12 mouse cellular contexts compared by ENCODE assay signal in the genomic region with DNA sequence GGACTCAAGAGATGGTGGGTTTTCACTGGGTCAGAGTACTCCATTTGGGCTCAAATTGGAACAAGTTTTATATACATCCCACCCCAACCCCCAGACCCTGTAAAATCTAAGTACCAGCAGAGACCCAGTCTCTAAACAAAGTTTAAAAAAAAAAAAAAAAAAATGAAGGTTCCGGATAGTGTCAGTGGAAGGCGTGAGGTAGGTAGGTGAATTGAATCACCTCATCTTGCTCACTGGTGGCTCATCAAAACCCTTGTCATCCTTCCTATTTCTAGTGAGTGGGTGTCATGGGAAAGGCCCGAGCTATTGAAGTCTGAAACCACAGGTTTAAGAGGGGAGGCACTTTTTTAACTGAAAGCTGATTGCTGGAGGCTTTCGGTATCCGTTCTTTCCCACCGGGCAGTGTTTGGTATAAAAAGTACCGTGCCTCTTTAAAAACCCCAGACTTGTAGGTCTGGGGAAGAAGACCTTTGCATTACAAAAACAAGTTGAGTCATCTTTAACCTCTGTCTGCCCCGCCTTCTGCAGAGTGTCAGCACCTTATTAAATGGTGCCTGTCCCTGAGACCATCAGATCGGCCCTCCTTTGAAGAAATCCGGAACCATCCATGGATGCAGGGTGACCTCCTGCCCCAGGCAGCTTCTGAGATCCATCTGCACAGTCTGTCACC. TPM values are rescaled to one million over a fixed set of nuclear protein-coding genes. Genes with fewer than 3 reads are reported as not detected.
A peak's percentile ranks its signal among the peaks of the same experiment; 100 is the strongest.
DNase-seq lines count a peak whose midpoint lies in the region; ATAC-seq lines count a peak whose summit lies in the region.
"Had no signal": no experiment of that assay in that cellular context is flagged by ENCODE, and none has a peak within 500 bp of the region (broad histone marks: within the 10 kb centered on the region; RNA-seq: fewer than 3 reads in every experiment).

No protein-coding gene starts in this region.

- H3K27me3 ChIP-seq in forebrain, embryonic 10.5 days (ENCODE audit: poor library complexity, severe bottlenecking), result no peaks in the 10 kb centered on the region
- H3K27me3 ChIP-seq in forebrain, embryonic 16.5 days (replicated peaks; ENCODE audit: control insufficient read depth, insufficient read depth, low read length), result no peaks in the 10 kb centered on the region
- H3K27me3 ChIP-seq in midbrain, embryonic 13.5 days, result no peaks in the 10 kb centered on the region
- H3K27me3 ChIP-seq in midbrain, embryonic 14.5 days (ENCODE audit: control insufficient read depth, insufficient read depth, low read length), result no peaks in the 10 kb centered on the region
- no peaks in the 10 kb centered on the region for H3K27me3 ChIP-seq in embryonic facial prominence, embryonic 13.5 days

- no peak overlapping the region for H3K9ac ChIP-seq in forebrain, embryonic 16.5 days (replicated peaks; ENCODE audit: low read depth, low read length)
- 0 out of 2 replicates have a peak overlapping the region, but pooled peaks have one; percentile 28 for H3K9ac ChIP-seq in midbrain, embryonic 13.5 days (replicated peaks)
- no peak overlapping the region for H3K9ac ChIP-seq in midbrain, embryonic 14.5 days (replicated peaks; ENCODE audit: low read length)
- H3K9ac ChIP-seq in embryonic facial prominence, embryonic 13.5 days, result 0 out of 2 replicates have a peak overlapping the region, but pooled peaks have one; percentile 21

- no peak for DNase-seq in forebrain, embryonic 10.5 days (ENCODE audit: extremely low spot score, low spot score)
- no peak for DNase-seq in midbrain, embryonic 14.5 days
- peak; percentile 77 to 80 for DNase-seq in spleen, postnatal 36 days (ENCODE audit: low spot score in 2 of 2)
- DNase-seq in kidney, adult 8-10 months, result no peak
- DNase-seq in ovary, postnatal 14 days (ENCODE audit: low spot score), result no peak
- DNase-seq: cerebellum, postnatal 14 days; heart, postnatal 36 days had no signal

- H3K4me3 ChIP-seq in forebrain, embryonic 10.5 days, result peak overlapping the region; percentile 98
- no peak overlapping the region for H3K4me3 ChIP-seq in forebrain, embryonic 16.5 days (replicated peaks; ENCODE audit: low read length)
- H3K4me3 ChIP-seq in midbrain, embryonic 13.5 days (replicated peaks), result no peak overlapping the region
- H3K4me3 ChIP-seq in midbrain, embryonic 14.5 days (replicated peaks; ENCODE audit: low read depth, low read length), result no peak overlapping the region
- H3K4me3 ChIP-seq in embryonic facial prominence, embryonic 13.5 days, result no peak overlapping the region
- H3K4me3 ChIP-seq: left cerebral cortex, adult 2 months had no signal

- H3K36me3 ChIP-seq in forebrain, embryonic 10.5 days (replicated peaks), result peaks cover 32% of the 10 kb centered on the region
- no peaks in the 10 kb centered on the region for H3K36me3 ChIP-seq in forebrain, embryonic 16.5 days (ENCODE audit: control insufficient read depth, insufficient read depth)
- H3K36me3 ChIP-seq in midbrain, embryonic 13.5 days, result peaks cover 13% of the 10 kb centered on the region
- H3K36me3 ChIP-seq in midbrain, embryonic 14.5 days (ENCODE audit: control insufficient read depth, insufficient read depth, low read length), result peaks cover 11% of the 10 kb centered on the region
- peaks cover 14% of the 10 kb centered on the region for H3K36me3 ChIP-seq in embryonic facial prominence, embryonic 13.5 days

- ATAC-seq in forebrain, embryonic 16.5 days, result no peak
- no peak for ATAC-seq in midbrain, embryonic 13.5 days
- no peak for ATAC-seq in midbrain, embryonic 14.5 days (ENCODE audit: low FRiP score, low TSS enrichment)
- no peak for ATAC-seq in embryonic facial prominence, embryonic 13.5 days (ENCODE audit: insufficient number of reproducible peaks, insufficient read depth, low FRiP score, low TSS enrichment, low read depth)

- no peaks in the 10 kb centered on the region for H3K9me3 ChIP-seq in forebrain, embryonic 10.5 days
- no peaks in the 10 kb centered on the region for H3K9me3 ChIP-seq in forebrain, embryonic 16.5 days (ENCODE audit: control insufficient read depth, low read length)
- no peaks in the 10 kb centered on the region for H3K9me3 ChIP-seq in midbrain, embryonic 13.5 days
- no peaks in the 10 kb centered on the region for H3K9me3 ChIP-seq in midbrain, embryonic 14.5 days (ENCODE audit: control insufficient read depth, low read length)
- no peaks in the 10 kb centered on the region for H3K9me3 ChIP-seq in embryonic facial prominence, embryonic 13.5 days

- H3K4me2 ChIP-seq in forebrain, embryonic 16.5 days (ENCODE audit: low read length), result no peak overlapping the region
- no peak overlapping the region for H3K4me2 ChIP-seq in midbrain, embryonic 13.5 days (replicated peaks)
- no peak overlapping the region for H3K4me2 ChIP-seq in midbrain, embryonic 14.5 days (ENCODE audit: low read length)
- no peak overlapping the region; the same call in 1 of the 2 replicates for H3K4me2 ChIP-seq in embryonic facial prominence, embryonic 13.5 days

- WGBS in forebrain, embryonic 10.5 days, result 82% methylated on average over 10 of the region's 10 CpGs
- 81% methylated on average over 10 of the region's 10 CpGs for WGBS in forebrain, embryonic 16.5 days
- 68% methylated on average over 10 of the region's 10 CpGs for WGBS in midbrain, embryonic 13.5 days
- 59% methylated on average over 10 of the region's 10 CpGs for WGBS in midbrain, embryonic 14.5 days
- 68% methylated on average over 10 of the region's 10 CpGs for WGBS in embryonic facial prominence, embryonic 13.5 days

- peaks cover 51% of the 10 kb centered on the region for H3K4me1 ChIP-seq in forebrain, embryonic 10.5 days
- H3K4me1 ChIP-seq in forebrain, embryonic 16.5 days (replicated peaks; ENCODE audit: control insufficient read depth, insufficient read depth, low read length), result peaks cover 11% of the 10 kb centered on the region
- H3K4me1 ChIP-seq in midbrain, embryonic 13.5 days (replicated peaks), result peaks cover 26% of the 10 kb centered on the region
- H3K4me1 ChIP-seq in midbrain, embryonic 14.5 days (ENCODE audit: control insufficient read depth, insufficient read depth, low read length), result peaks cover 15% of the 10 kb centered on the region
- peaks cover 25% of the 10 kb centered on the region for H3K4me1 ChIP-seq in embryonic facial prominence, embryonic 13.5 days

- H3K27ac ChIP-seq in forebrain, embryonic 10.5 days, result 0 out of 2 replicates have a peak overlapping the region, but pooled peaks have one; percentile 97
- H3K27ac ChIP-seq in forebrain, embryonic 16.5 days (ENCODE audit: low read length), result no peak overlapping the region
- no peak overlapping the region for H3K27ac ChIP-seq in midbrain, embryonic 13.5 days
- H3K27ac ChIP-seq in midbrain, embryonic 14.5 days (replicated peaks; ENCODE audit: low read depth, low read length), result no peak overlapping the region
- H3K27ac ChIP-seq in embryonic facial prominence, embryonic 13.5 days, result no peak overlapping the region
- H3K27ac ChIP-seq: left cerebral cortex, adult 2 months had no signal

RNA-seq across cellular contexts. Expression of gene Pim1, which starts 3.6 kb away (rescaled TPM):
- 32.2 and 33.1 TPM in 2 replicates for polyA plus RNA-seq in forebrain, embryonic 10.5 days (2016; fragmentation: Nextera tagmentation; extraction: Ambion mirVana)
- polyA plus RNA-seq in forebrain, embryonic 16.5 days (2015; fragmentation: Nextera tagmentation; extraction: Ambion mirVana), result 11.4 and 11.8 TPM in 2 replicates
- 13.4 and 15.4 TPM in 2 replicates for polyA plus RNA-seq in midbrain, embryonic 13.5 days (2015; fragmentation: Nextera tagmentation; extraction: Ambion mirVana)
- 10.1 and 10.3 TPM in 2 replicates for polyA plus RNA-seq in midbrain, embryonic 14.5 days (2014; fragmentation: Nextera tagmentation; extraction: Ambion mirVana)
- 16.1 and 17.4 TPM in 2 replicates for polyA plus RNA-seq in embryonic facial prominence, embryonic 13.5 days (2015; fragmentation: Nextera tagmentation; extraction: Ambion mirVana)

RNA-seq across cellular contexts. Expression of gene Gm17657, which starts 55.2 kb away (rescaled TPM):
- not detected in 2 replicates for polyA plus RNA-seq in forebrain, embryonic 10.5 days (2016; fragmentation: Nextera tagmentation; extraction: Ambion mirVana)
- polyA plus RNA-seq in forebrain, embryonic 16.5 days (2015; fragmentation: Nextera tagmentation; extraction: Ambion mirVana), result not detected in 2 replicates
- polyA plus RNA-seq in midbrain, embryonic 13.5 days (2015; fragmentation: Nextera tagmentation; extraction: Ambion mirVana), result not detected in 2 replicates
- polyA plus RNA-seq in midbrain, embryonic 14.5 days (2014; fragmentation: Nextera tagmentation; extraction: Ambion mirVana), result not detected in 2 replicates
- polyA plus RNA-seq in embryonic facial prominence, embryonic 13.5 days (2015; fragmentation: Nextera tagmentation; extraction: Ambion mirVana), result not detected in 2 replicates
- polyA plus RNA-seq: midbrain, postnatal 0 days had no signal

RNA-seq across cellular contexts. Expression of gene Tbc1d22b, which starts 55.4 kb away (rescaled TPM):
- 18.3 and 19.3 TPM in 2 replicates for polyA plus RNA-seq in forebrain, embryonic 10.5 days (2016; fragmentation: Nextera tagmentation; extraction: Ambion mirVana)
- 22.0 and 25.9 TPM in 2 replicates for polyA plus RNA-seq in forebrain, embryonic 16.5 days (2015; fragmentation: Nextera tagmentation; extraction: Ambion mirVana)
- polyA plus RNA-seq in midbrain, embryonic 13.5 days (2015; fragmentation: Nextera tagmentation; extraction: Ambion mirVana), result 22.1 and 26.1 TPM in 2 replicates
- 25.8 and 27.7 TPM in 2 replicates for polyA plus RNA-seq in midbrain, embryonic 14.5 days (2014; fragmentation: Nextera tagmentation; extraction: Ambion mirVana)
- polyA plus RNA-seq in embryonic facial prominence, embryonic 13.5 days (2015; fragmentation: Nextera tagmentation; extraction: Ambion mirVana), result 14.8 and 16.4 TPM in 2 replicates

RNA-seq across cellular contexts. Expression of gene Tmem217, which starts 58.0 kb away (rescaled TPM):
- 1.0 and 1.2 TPM in 2 replicates for polyA plus RNA-seq in forebrain, embryonic 10.5 days (2016; fragmentation: Nextera tagmentation; extraction: Ambion mirVana)
- 0.50 and 1.1 TPM in 2 replicates for polyA plus RNA-seq in forebrain, embryonic 16.5 days (2015; fragmentation: Nextera tagmentation; extraction: Ambion mirVana)
- polyA plus RNA-seq in midbrain, embryonic 13.5 days (2015; fragmentation: Nextera tagmentation; extraction: Ambion mirVana), result 1.1 and 2.2 TPM in 2 replicates
- 0.43 and 0.49 TPM in 2 replicates for polyA plus RNA-seq in midbrain, embryonic 14.5 days (2014; fragmentation: Nextera tagmentation; extraction: Ambion mirVana)
- polyA plus RNA-seq in embryonic facial prominence, embryonic 13.5 days (2015; fragmentation: Nextera tagmentation; extraction: Ambion mirVana), result 1.8 and 2.3 TPM in 2 replicates

Comparison
In these comparisons a context has a peak if more than half of its experiments do, and no peak if none do; other contexts are left out.
1. H3K9ac ChIP-seq: peak in midbrain, embryonic 13.5 days (single experiment) and embryonic facial prominence, embryonic 13.5 days (single experiment); none in forebrain, embryonic 16.5 days (single experiment) and midbrain, embryonic 14.5 days (single experiment).
2. DNase-seq: peak in spleen, postnatal 36 days (2 of 2); none in forebrain, embryonic 10.5 days (single experiment), midbrain, embryonic 14.5 days (single experiment), kidney, adult 8-10 months (0 of 2) and ovary, postnatal 14 days (single experiment).